Mouse (Mus musculus) forebrain, embryonic 14.5 days (tissue): Measurements from ENCODE around the gene Thbs4. TPM values are rescaled to one million over a fixed set of nuclear protein-coding genes. Genes with fewer than 3 reads are reported as not detected.

Experiments
- ATAC-seq: fragments of 200-750 bp; cut with Nextera tagmentation; 2 replicates; pipeline ENCODE4 v1.8.0; 2017; ENCODE audit warnings: mild to moderate bottlenecking, moderate library complexity
- DNase-seq: peaks from one replicate; pipeline ENCODE4 v3.0.0-alpha.2; 2015; ENCODE audit warnings: low spot score
- H3K27ac ChIP-seq: fragments of 300-500 bp; sonication (generic); 2 replicates; pipeline ENCODE4 v1.5.1; 2014; ENCODE audit warnings: low read depth, mild to moderate bottlenecking, control low read depth, low read length, moderate library complexity
- H3K27me3 ChIP-seq: fragments of 300-500 bp; sonication (generic); replicated peaks from 2 replicates; pipeline ENCODE4 v1.6.1; 2014; ENCODE audit warnings: low read length, control low read depth, mixed read lengths; ENCODE audit not compliant: control insufficient read depth, insufficient read depth
- H3K36me3 ChIP-seq: fragments of 300-500 bp; sonication (generic); 2 replicates; pipeline ENCODE4 v1.6.1; 2014; ENCODE audit warnings: low read length, control low read depth; ENCODE audit not compliant: control insufficient read depth, insufficient read depth
- H3K4me1 ChIP-seq: fragments of 300-500 bp; sonication (generic); 2 replicates; pipeline ENCODE4 v1.6.1; 2014; ENCODE audit warnings: antibody characterized with exemption, low read length, control low read depth; ENCODE audit not compliant: control insufficient read depth, insufficient read depth
- H3K4me2 ChIP-seq: fragments of 300-500 bp; sonication (generic); 2 replicates; pipeline ENCODE4 v1.6.1; 2014; ENCODE audit warnings: mild to moderate bottlenecking, control low read depth, low read length
- H3K4me3 ChIP-seq: fragments of 300-500 bp; sonication (generic); 2 replicates; pipeline ENCODE4 v1.5.1; 2014; ENCODE audit warnings: low read depth, low read length, control low read depth
- H3K9ac ChIP-seq: fragments of 300-500 bp; sonication (generic); 2 replicates; pipeline ENCODE4 v1.6.1; 2014; ENCODE audit warnings: mild to moderate bottlenecking, low read length, control low read depth, moderate library complexity
- H3K9me3 ChIP-seq: fragments of 300-500 bp; sonication (generic); replicated peaks from 2 replicates; pipeline ENCODE4 v1.6.1; 2016; ENCODE audit warnings: low read length, control low read depth, mixed read lengths; ENCODE audit not compliant: control insufficient read depth
- WGBS: fragments of 180-500 bp; shearing (Covaris S2); extraction: QIAGEN DNeasy Blood & Tissue Kit; methylation state at CpG from one replicate; pipeline ENCODE4 v1.1.7; 2014; 5-methylcytosine and 5-hydroxymethylcytosine counted together
- polyA plus RNA-seq: library from polyadenylated mRNA; unstranded; fragments of >200 nt; fragmentation: Nextera tagmentation; extraction: Ambion mirVana; gene quantifications from 2 replicates; pipeline ENCODE4 v1.2.1, GENCODE M21; 2014

The Thbs4 gene
- polyA plus RNA-seq, 1 experiment from 2014 or later = 1.0 TPM

- H3K27me3 ChIP-seq = peaks cover 6% of the 10 kb centered on the region; the same call in 1 of the 2 replicates
These were observed 4.2 kb upstream of the Thbs4 start for GRCm38 (mm10) chr13:92798830-92799229.

GRCm38 (mm10) chr13:92793636-92794035 lies 982 bp downstream of the Thbs4 start:
- WGBS = 81% methylated on average over 8 of the region's 8 CpGs
- peaks cover 6% of the 10 kb centered on the region; the same call in 1 of the 2 replicates for H3K27me3 ChIP-seq
- H3K36me3 ChIP-seq = no peaks in the 10 kb centered on the region
- no peaks in the 10 kb centered on the region for H3K9me3 ChIP-seq
- no peak for ATAC-seq
- no peak overlapping the region for H3K4me3 ChIP-seq
- no peak overlapping the region for H3K4me2 ChIP-seq
- H3K27ac ChIP-seq = no peak overlapping the region
- H3K4me1 ChIP-seq = no peaks in the 10 kb centered on the region
- no peak overlapping the region for H3K9ac ChIP-seq
- no peak for DNase-seq

More at GRCm38 (mm10) chr13:92798830-92799229, 4.2 kb upstream of the Thbs4 start:
- no peak overlapping the region for H3K27ac ChIP-seq
- H3K4me2 ChIP-seq = no peak overlapping the region
- H3K4me3 ChIP-seq = no peak overlapping the region
- WGBS = 65% methylated on average over 2 of the region's 2 CpGs
- ATAC-seq (no peak), DNase-seq (no peak)
- H3K9ac ChIP-seq = no peak overlapping the region
- no peaks in the 10 kb centered on the region; the same call in 1 of the 2 replicates for H3K4me1 ChIP-seq
- no peaks in the 10 kb centered on the region for H3K9me3 ChIP-seq
- no peaks in the 10 kb centered on the region for H3K36me3 ChIP-seq

GRCm38 (mm10) chr13:92791474-92791873 lies 3.1 kb downstream of the Thbs4 start:
- Histone ChIP-seq H3K9me3 (no peaks in the 10 kb centered on the region), H3K36me3 (no peaks in the 10 kb centered on the region), H3K4me3 (no peak overlapping the region), H3K4me1 (no peaks in the 10 kb centered on the region), H3K27ac (no peak overlapping the region), H3K27me3 (peaks cover 6% of the 10 kb centered on the region; the same call in 1 of the 2 replicates), H3K9ac (no peak overlapping the region), H3K4me2 (no peak overlapping the region)
- ATAC-seq (no peak), DNase-seq (no peak)
- WGBS = 84% methylated on average over 7 of the region's 7 CpGs

GRCm38 (mm10) chr13:92784311-92784710 lies 10.3 kb downstream of the Thbs4 start:
- no peak overlapping the region for H3K4me3 ChIP-seq
- WGBS = 84% methylated on average over 3 of the region's 3 CpGs

GRCm38 (mm10) chr13:92783551-92783950 lies 11.1 kb downstream of the Thbs4 start:
- WGBS = 94% methylated on average over 4 of the region's 4 CpGs
- H3K4me2 ChIP-seq = no peak overlapping the region
- no peaks in the 10 kb centered on the region for H3K36me3 ChIP-seq
- no peaks in the 10 kb centered on the region for H3K27me3 ChIP-seq
- no peak overlapping the region for H3K9ac ChIP-seq
- H3K4me1 ChIP-seq = no peaks in the 10 kb centered on the region
- ATAC-seq = no peak
- H3K27ac ChIP-seq = no peak overlapping the region
- DNase-seq = no peak
- H3K4me3 ChIP-seq = no peak overlapping the region
- H3K9me3 ChIP-seq = no peaks in the 10 kb centered on the region

More at GRCm38 (mm10) chr13:92784311-92784710, 10.3 kb downstream of the Thbs4 start:
- Histone ChIP-seq H3K9me3 (no peaks in the 10 kb centered on the region), H3K27me3 (no peaks in the 10 kb centered on the region), H3K27ac (no peak overlapping the region), H3K9ac (no peak overlapping the region), H3K36me3 (no peaks in the 10 kb centered on the region), H3K4me2 (no peak overlapping the region), H3K4me1 (no peaks in the 10 kb centered on the region)
- ATAC-seq (no peak), DNase-seq (no peak)

- DNase-seq (no peak), ATAC-seq (no peak)
- Histone ChIP-seq H3K4me1 (no peaks in the 10 kb centered on the region), H3K36me3 (no peaks in the 10 kb centered on the region), H3K9me3 (no peaks in the 10 kb centered on the region), H3K9ac (no peak overlapping the region), H3K27ac (no peak overlapping the region), H3K4me2 (no peak overlapping the region), H3K4me3 (no peak overlapping the region), H3K27me3 (no peaks in the 10 kb centered on the region)
- 80% methylated on average over 8 of the region's 8 CpGs for WGBS
These were observed 13.7 kb downstream of the Thbs4 start for GRCm38 (mm10) chr13:92780927-92781326.

- DNase-seq = no peak
These were observed 14.5 kb downstream of the Thbs4 start for GRCm38 (mm10) chr13:92780076-92780475.

GRCm38 (mm10) chr13:92778642-92779041 lies 16.0 kb downstream of the Thbs4 start:
- DNase-seq = no peak
- Histone ChIP-seq H3K4me1 (no peaks in the 10 kb centered on the region), H3K36me3 (no peaks in the 10 kb centered on the region), H3K4me2 (no peak overlapping the region), H3K27ac (no peak overlapping the region), H3K4me3 (no peak overlapping the region), H3K9me3 (no peaks in the 10 kb centered on the region), H3K27me3 (no peaks in the 10 kb centered on the region), H3K9ac (no peak overlapping the region)
- ATAC-seq = no peak
- 83% methylated on average over 7 of the region's 7 CpGs for WGBS

More at GRCm38 (mm10) chr13:92780076-92780475, 14.5 kb downstream of the Thbs4 start:
- Histone ChIP-seq H3K4me2 (no peak overlapping the region), H3K9me3 (no peaks in the 10 kb centered on the region), H3K4me3 (no peak overlapping the region), H3K4me1 (no peaks in the 10 kb centered on the region), H3K27me3 (no peaks in the 10 kb centered on the region), H3K9ac (no peak overlapping the region), H3K27ac (no peak overlapping the region), H3K36me3 (no peaks in the 10 kb centered on the region)
- ATAC-seq = no peak
- WGBS = 93% methylated on average over 4 of the region's 4 CpGs

GRCm38 (mm10) chr13:92775916-92776315 lies 18.7 kb downstream of the Thbs4 start:
- no peak for ATAC-seq
- Histone ChIP-seq H3K9me3 (no peaks in the 10 kb centered on the region), H3K4me1 (no peaks in the 10 kb centered on the region), H3K27ac (no peak overlapping the region), H3K36me3 (no peaks in the 10 kb centered on the region), H3K4me2 (no peak overlapping the region), H3K9ac (no peak overlapping the region), H3K4me3 (no peak overlapping the region), H3K27me3 (no peaks in the 10 kb centered on the region)
- 85% methylated on average over 7 of the region's 7 CpGs for WGBS
- DNase-seq = no peak
